Mouse (Mus musculus): ENCODE data around the gene Tas2r107. TPM values are rescaled to one million over a fixed set of nuclear protein-coding genes. Genes with fewer than 3 reads are reported as not detected.

The Tas2r107 gene
- total RNA-seq (2023): not detected in 2 replicates

DNA sequence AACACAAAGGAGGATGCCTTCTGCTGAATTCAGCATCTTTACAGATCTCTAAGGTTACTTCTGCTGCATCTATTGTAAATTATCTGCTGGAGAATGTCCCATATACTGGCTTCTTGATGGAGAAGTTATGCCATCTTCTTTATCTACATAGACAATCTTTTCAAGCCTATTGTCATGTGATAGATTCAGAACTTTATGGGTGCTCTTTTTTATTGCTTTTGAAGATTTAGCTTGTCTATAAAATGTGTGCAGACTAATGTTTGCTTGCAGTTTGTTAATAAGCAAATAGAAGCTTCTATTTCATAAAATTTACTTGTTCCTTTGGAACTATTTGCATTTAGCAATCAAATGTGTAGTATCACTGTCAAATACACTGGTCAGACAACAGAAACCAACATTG is at the start of gene Tas2r107:
TSS of gene Tas2r107 (minus strand) at position 101 of the 400 bp plus-strand sequence.

GRCm38 (mm10) chr6:131689963-131690362 is 30.0 kb upstream of the Tas2r107 start, which contains the start of gene Tas2r114:
Gene Tas2r114, minus strand, starts transcription at chr6:131690063.

GRCm38 (mm10) chr6:131687395-131687794 is 27.4 kb upstream of the Tas2r107 start, which contains the start of gene Tas2r105:
Gene Tas2r105, minus strand, starts transcription at chr6:131687495.

DNA sequence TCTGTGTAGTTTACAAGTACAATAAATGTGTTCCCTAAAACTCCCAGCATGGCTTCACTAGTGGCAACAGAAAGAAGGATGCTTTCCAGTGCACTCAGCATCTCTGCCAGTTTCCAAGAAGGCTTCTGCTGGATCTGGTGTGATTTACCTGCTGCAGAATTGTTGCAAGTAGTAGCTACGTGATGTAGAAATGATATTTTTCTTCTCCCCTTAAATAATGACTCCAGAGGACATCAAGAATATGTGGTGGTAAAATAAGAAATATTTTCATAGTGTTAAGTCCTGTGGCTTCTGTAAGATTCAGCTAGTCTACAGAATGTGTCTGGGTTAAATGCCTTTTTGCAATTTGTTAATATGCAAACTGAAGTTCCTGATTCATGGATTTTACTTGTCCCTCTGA is 25.7 kb upstream of the Tas2r107 start, which contains the start of gene Tas2r104:
TSS of gene Tas2r104 (minus strand) at position 101 of the 400 bp plus-strand sequence.

DNA sequence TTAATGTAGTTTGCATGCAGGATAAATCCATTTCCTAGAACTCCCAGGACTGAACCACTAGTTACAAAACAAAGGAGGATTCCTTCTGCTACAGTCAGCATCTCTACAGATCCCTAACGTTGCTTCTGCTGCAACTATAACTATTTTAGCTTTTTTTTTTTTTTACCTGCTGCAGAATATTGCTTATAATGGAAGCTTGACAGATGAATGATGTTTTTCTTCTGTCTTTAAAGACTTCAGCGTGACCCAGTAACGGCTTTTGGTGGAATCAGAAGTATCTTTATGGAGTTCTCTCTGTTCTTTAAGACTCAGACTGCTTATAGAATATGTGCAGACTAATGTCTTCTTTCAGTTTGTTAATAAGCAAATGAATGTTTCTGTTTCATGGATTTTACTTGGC is 18.8 kb upstream of the Tas2r107 start, which contains the start of gene Tas2r106:
TSS of gene Tas2r106 (minus strand) at position 101 of the 400 bp plus-strand sequence.

DNA sequence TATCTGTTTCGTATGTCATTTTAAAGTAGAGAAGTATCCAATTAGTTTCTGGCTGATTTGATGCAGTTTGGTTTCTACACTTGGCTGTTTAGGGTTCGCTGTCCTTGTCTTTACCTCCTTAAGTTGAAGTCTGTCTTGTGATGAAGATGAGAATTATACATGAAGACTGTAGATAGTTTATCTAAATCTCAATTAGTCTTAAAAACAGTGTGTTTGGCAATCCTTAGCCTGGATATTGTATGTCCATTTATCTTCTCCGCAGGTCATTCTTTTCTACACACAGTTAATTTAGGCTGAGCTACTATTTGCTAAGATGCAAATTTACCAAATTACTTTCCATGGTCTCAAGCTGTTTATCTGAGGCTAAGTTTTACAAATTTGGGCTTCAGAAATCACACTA is 29.1 kb downstream of the Tas2r107 start, which contains the start of gene Tas2r130:
TSS of gene Tas2r130 (minus strand) at position 101 of the 400 bp plus-strand sequence.

Other genes starting within 250 kb of the Tas2r107 start
- not detected in 2 replicates for gene 5430401F13Rik, start 173.7 kb downstream of the Tas2r107 start, total RNA-seq (2023)
- not detected in 2 replicates for gene Gm6619, start 173.7 kb downstream of the Tas2r107 start, total RNA-seq (2023)
- gene Tas2r130, start 29.2 kb downstream of the Tas2r107 start, total RNA-seq (2023): not detected in 2 replicates
- gene Tas2r106, start 18.7 kb upstream of the Tas2r107 start, total RNA-seq (2023): not detected in 2 replicates
- not detected in 2 replicates for gene Tas2r104, start 25.6 kb upstream of the Tas2r107 start, total RNA-seq (2023)
- not detected in 2 replicates for gene Tas2r105, start 27.3 kb upstream of the Tas2r107 start, total RNA-seq (2023)
- gene Tas2r114, start 29.9 kb upstream of the Tas2r107 start, total RNA-seq (2023): not detected in 2 replicates

All from neutrophil, adult 65 days (primary cell).